Mouse (Mus musculus): ENCODE data around the gene Pnmal2.

Gene Pnmal2

GRCm38 (mm10) chr7:16918014-16918413 lies 26.5 kb upstream of the Pnmal2 start:
- no peak for DNase-seq

DNA sequence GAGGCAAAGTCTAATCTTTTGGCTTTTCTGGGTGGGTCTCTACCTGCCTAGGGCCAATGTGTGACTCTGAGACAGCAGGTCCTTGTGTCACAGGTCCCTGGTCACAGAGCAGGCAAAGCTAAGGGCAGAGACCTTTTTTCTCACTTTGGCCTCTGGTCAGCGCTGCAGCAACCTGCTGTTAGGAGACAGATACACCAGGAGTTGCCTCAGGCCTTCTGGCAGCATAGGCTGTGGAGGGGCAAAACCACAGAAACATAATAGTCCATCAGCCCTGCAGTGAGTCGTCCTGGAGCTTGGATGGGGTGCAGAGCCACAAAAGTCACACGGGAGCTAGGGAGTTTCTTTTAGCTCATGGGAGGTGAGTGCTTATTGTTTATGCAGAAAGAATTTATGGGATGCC lies 25.8 kb upstream of the Pnmal2 start:
- no peak for DNase-seq

DNA sequence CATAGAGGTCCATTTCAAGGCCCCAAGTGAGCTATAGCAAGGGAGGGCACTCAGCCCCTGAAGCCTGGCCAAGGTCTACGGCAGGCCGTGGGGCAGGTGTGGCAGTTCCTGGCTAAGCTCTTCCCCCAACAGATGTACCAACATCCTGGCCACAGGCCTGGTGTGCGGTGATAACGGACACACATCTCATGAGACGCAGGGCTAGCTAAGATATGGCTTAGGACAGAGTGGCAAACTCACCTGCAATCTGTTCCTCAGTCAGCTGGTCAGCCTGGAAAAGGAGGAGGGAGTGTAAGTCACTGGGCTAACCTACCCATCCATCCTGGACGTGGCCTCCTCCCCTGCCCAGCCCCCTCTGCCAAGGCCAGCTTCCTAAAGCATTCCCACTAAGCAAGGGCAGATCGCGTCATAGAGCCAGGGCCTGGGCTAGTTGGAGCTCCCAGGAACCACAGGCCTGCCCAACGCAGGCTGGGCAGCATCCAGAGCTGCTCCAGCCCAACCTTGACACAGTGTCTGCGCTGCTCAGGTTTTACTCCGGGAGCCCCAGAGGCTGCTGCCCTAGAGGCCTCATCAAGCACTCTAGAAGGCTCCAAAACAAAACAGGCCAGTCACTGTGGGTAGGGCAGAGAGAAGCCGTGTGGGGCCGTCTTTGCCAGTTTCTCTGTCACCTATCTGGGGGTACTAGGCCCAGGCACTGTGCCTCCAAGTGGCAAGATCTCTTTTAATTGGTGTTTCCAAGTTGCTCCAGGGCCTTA lies 24.9 kb upstream of the Pnmal2 start:
- no peak for DNase-seq

DNA sequence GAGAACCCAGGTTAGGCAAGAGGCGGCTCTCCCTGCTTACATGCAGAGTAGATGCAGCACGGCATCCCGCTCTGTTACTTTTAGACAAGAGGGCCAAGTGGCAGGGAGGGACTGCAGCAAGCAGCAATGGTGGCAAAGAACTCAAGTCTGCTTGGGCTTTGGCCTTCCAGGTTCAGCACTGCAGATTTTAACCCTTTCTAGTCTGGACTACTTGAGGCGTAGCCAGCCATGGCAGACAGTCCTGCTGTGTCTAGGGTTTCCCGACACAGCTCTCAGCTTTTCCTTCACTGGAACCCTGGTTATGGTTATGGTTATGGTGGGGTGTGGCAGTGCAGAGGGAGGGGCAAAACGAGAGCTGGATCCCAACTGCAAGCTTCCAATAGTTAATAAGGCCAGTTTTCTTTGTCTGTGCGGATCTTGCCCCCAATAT lies 24.3 kb upstream of the Pnmal2 start:
- no peak for DNase-seq

DNA sequence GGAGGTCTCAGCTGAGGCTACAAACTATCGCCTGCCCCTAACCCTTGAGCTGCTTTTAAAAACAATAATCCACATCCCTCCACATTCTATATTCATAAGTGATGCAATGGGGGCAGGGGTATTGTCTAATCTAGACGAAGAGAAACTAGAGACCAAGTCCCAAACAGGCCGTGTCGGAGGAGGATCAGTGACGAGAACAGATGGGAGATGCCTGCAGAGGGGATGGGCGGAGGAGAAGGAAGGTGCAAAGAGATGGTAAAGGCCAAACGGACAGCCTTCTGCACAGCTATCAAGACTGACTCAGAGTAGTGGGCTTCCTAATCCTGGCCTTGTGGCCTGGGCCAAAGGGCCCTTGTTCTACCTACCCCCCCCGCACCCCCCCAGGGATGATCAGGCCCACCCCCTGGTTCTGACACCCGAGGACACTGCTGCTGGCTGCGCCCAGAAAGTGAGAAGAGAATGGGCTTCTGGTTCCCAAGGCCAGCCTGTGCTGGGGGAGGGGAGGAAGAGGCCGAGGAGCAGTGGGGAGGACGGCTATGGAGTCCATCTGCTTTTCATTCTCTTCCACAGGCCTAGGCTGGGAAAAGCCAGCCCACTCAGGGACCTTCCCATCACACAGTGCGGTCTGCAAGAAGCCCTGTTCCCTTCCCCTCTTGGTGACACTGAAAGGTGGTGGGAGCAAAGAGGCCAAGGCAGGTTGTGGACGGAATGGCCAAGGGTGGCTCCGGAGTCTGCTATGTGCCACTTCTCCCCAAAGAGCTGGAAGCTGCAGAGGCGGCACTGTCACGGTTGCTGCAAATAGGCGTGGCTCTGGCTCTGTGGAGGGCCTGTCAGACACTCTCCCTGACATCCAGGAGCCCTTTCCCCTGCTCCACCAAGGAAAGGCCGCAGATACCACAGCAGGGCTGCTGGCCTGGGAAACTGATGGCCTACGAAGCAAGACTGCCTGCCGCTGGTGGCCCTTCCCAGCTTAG lies 23.4 kb upstream of the Pnmal2 start:
- no peak for DNase-seq

- DNase-seq, result no peak
Observed at GRCm38 (mm10) chr7:16921881-16922335, 22.6 kb upstream of the Pnmal2 start.

DNA sequence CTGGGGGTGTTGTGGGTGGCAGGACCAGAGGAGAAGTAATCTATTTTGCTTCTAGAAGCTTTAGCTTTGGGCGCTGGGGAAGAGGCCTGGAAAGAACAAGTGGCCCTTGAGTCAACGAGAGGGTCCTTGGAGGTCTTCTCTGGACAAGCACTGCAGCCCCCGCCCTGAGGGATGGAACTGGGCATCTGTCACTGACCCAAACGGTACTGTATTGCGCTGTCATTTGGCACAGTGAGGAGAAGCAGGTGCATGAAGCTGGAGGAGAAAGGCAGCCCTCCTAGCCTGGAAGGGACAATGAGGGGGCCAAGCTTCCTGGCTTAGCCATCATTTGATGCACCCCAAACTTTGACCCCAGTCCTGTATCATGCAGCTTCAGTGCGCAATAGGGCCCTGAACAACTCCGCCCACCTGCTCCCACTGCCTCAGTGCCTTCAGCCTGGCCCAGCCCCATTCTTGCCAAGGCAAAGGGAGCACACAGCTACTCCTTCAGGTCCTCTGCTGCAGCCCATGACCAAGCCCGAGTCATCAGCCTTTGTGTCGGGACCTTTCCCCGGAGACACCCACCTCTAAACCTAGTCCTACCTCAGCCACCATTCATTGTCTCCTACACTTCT lies 22.0 kb upstream of the Pnmal2 start:
- no peak for DNase-seq

- no peak for DNase-seq
Observed at GRCm38 (mm10) chr7:16923283-16924036, 21.0 kb upstream of the Pnmal2 start.

- peak; percentile 99 for DNase-seq
Observed at GRCm38 (mm10) chr7:16924037-16924834, 20.2 kb upstream of the Pnmal2 start, which contains the start of gene Calm3. Gene Calm3, minus strand, starts transcription at chr7:16924114.

GRCm38 (mm10) chr7:16928341-16928740 lies 16.1 kb upstream of the Pnmal2 start:
- DNase-seq, result peak in 1 of 2 experiments; percentile 21

DNA sequence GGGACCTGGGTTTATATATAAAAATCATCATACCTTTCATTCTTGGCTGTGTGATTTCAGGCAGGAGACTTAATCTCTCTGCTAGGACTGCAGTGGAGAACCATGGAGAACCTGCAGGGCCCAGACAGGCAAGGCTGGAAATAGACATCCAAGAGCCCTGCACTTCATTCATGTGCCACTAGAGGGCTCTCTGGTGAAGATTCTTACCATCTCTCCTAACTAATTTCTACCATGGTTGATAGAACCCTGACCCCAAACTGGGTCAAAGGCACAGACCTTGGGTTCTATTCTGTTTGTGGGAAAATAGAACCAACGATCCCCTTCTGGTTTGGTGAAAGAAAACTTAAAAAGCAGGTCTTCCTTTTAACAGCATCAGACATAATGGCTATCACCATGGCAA lies 13.6 kb upstream of the Pnmal2 start:
- DNase-seq, result peak; percentile 76 to 78

DNA sequence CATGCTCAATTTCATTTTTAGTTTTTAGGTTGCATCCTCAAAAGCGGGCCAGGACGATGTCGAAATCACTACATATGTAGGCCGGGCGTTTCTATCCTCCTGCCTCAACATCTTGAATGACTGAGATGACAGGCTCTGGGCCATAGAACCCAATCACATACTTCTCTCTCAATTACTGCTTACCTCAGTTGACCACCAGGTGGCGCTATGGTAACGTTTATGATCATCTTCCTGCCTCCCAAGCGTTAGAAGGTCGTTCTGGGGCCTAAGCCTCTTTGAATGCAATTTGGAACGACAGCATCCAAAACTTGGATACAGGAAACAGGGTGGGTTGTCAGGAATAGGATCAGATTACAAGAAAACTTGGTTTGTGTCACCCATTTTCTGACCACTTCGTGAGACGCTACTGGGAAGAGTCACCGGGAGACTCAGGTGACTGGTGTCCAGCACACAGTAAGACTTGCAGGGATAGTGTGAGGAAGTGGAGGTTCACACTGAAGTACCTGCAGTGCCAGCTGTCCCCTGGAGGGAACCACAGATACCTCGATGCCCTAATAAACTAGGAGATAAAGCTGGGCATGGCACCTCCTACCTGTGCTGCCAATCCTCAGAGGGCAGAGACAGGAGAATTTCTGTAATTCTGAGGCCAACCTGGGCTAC lies 12.4 kb upstream of the Pnmal2 start:
- peak; percentile 88 to 89 for DNase-seq

GRCm38 (mm10) chr7:16932704-16933577 lies 11.5 kb upstream of the Pnmal2 start:
- peak; percentile 67 to 68 for DNase-seq

GRCm38 (mm10) chr7:16937312-16937711 lies 7.2 kb upstream of the Pnmal2 start:
- peak; percentile 53 to 54 for DNase-seq

DNA sequence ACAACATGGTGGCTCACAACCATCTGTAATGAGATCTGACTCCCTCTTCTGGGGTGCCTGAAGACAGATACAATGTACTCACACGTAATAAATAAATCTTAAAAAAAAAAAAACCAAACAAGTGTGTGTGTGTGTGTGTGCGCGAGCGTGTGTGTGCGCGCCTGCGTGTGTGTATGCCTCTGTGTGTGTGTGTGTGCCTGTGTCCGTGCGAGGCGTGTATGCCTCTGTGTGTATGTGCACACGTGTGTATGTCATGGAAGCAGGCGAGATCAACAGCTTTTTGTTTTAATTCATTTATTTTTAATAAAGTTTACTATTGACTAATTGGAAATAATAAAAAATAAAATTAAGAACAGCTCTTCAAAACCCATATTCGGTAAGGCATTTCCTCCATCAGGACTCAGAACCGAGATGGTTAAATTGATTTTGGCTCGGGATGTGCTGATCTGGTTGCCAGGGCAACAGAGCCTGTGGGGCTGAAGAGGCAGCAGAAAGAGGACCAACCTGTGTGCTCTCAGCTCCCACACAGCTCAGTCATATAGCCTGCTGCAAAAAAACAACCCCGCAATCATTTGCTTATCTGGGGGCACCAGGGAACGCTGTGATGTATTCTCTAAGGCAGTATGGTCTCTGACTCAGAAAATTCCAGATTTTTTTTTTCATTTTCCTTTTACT lies 6.2 kb upstream of the Pnmal2 start:
- no peak for DNase-seq

GRCm38 (mm10) chr7:16940292-16940691 lies 4.2 kb upstream of the Pnmal2 start:
- DNase-seq, result no peak

DNA sequence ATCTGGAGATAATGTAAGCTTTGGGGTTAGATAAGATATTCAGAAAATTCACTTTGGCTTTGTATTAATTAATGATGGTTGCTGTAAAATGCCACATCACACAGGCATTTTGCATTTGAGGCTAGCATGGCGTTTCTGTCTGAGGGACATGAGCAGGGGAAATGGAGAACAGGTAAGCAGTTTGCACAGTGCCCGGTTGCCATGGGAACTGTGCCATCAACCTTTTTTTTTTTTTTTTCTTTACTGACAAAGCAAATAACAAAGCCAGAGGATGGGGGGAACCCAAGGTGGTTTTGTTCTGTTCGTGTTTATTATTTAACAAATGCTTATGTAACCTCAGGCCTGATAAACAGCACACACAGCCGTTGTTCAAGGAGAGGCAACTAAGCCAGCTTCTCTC lies 1.6 kb upstream of the Pnmal2 start:
- DNase-seq, result no peak

- DNase-seq, result peak in 1 of 2 experiments; percentile 11
Observed at GRCm38 (mm10) chr7:16944808-16945315, 380 bp downstream of the Pnmal2 start.

DNA sequence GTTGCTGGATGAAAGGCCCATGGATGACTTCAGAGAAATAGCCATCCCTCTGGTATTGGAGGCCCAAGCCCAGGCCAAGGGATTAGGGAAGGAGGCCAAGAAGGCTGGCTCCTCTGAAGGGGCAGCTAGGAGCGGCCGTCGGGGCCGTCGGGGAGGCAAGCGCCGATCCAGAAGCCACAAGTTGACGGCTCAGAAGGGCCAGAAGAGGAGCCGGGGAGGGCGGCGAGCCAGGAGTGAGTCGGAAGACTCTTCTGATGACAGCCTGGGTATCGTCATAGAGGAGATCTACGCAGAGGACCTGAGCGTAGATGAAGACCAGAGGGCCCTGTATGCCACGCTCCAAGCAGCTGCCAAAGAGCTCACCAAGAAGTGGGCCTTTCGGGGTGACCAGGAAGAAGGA lies 937 bp downstream of the Pnmal2 start:
- DNase-seq, result peak in 1 of 2 experiments; percentile 9

All from B cell, adult 2 months (primary cell).